Mouse (Mus musculus) embryonic facial prominence, embryonic 12.5 days (tissue): Measurements from ENCODE around the gene Pbx2. TPM values are rescaled to one million over a fixed set of nuclear protein-coding genes. Genes with fewer than 3 reads are reported as not detected.

Experiments
- ATAC-seq: fragments of 200-750 bp; cut with Nextera tagmentation; 2 replicates; pipeline ENCODE4 v1.8.0; 2017; ENCODE audit not compliant: insufficient number of reproducible peaks, insufficient read depth, low FRiP score, low TSS enrichment
- H3K27ac ChIP-seq: fragments of 300-500 bp; sonication (generic); 2 replicates; pipeline ENCODE4 v1.5.1; 2016; ENCODE audit warnings: mild to moderate bottlenecking
- H3K27me3 ChIP-seq: fragments of 300-500 bp; sonication (generic); 2 replicates; pipeline ENCODE4 v1.6.1; 2016; ENCODE audit warnings: mild to moderate bottlenecking, moderate library complexity
- H3K36me3 ChIP-seq: fragments of 300-500 bp; sonication (generic); 2 replicates; pipeline ENCODE4 v1.6.1; 2016; ENCODE audit warnings: mild to moderate bottlenecking
- H3K4me1 ChIP-seq: fragments of 300-500 bp; sonication (generic); 2 replicates; pipeline ENCODE4 v1.6.1; 2016
- H3K4me2 ChIP-seq: fragments of 300-500 bp; sonication (generic); replicated peaks from 2 replicates; pipeline ENCODE4 v1.6.1; 2016; ENCODE audit warnings: mild to moderate bottlenecking, moderate library complexity
- H3K4me3 ChIP-seq: fragments of 300-500 bp; sonication (generic); 2 replicates; pipeline ENCODE4 v1.5.1; 2016; ENCODE audit warnings: mild to moderate bottlenecking
- H3K9ac ChIP-seq: fragments of 300-500 bp; sonication (generic); 2 replicates; pipeline ENCODE4 v1.6.1; 2016; ENCODE audit warnings: mild to moderate bottlenecking, moderate library complexity
- H3K9me3 ChIP-seq: fragments of 300-500 bp; sonication (generic); 2 replicates; pipeline ENCODE4 v1.6.1; 2016; ENCODE audit warnings: mild to moderate bottlenecking, moderate library complexity
- WGBS: fragments of 180-500 bp; shearing (Covaris S2); methylation state at CpG from one replicate; pipeline ENCODE4 v1.1.7; 2016; 5-methylcytosine and 5-hydroxymethylcytosine counted together
- polyA plus RNA-seq: library from polyadenylated mRNA; unstranded; fragments of >200 nt; fragmentation: Nextera tagmentation; extraction: Ambion mirVana; gene quantifications from 2 replicates; pipeline ENCODE4 v1.2.1, GENCODE M21; 2016

Pbx2 gene
- polyA plus RNA-seq, 1 experiment from 2014 or later, result 28.0 TPM

DNA sequence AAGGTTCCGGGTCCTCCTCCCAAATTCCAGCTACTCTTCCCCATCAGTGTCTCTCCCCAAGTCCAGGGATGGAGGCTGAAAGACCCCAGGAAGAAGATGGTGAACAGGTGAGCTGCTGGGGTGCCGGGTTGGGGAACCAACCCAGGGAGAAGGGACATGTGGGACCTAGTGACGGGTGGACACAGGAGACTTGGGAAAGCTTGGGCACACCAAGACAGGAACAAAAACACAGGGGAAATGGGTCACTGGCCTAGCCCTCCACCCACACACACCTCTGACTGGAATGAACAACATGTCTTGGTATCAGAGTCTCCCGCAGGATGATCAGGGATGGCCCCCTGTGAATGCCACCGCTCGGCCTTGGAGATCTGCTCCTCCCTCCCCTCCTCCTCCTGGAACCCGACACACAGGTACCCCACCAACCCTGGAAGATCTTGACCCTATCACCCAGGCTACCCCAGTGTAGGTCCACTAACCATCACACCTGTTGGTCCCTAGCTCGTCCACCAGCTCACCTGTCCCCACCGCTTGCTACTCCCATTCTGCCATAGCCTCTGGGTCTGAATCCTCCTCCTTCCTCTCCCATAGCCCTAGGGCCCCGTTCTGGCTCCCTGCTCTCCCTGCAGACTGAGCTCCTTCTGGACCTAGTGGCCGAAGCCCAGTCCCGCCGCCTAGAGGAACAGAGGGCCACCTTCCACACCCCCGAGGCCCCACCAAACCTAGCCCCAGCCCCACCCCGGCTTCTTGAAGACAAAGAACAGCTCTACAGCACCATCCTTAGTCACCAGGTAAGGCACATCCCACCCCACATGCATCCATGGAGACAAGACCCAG lies 695 bp upstream of the Pbx2 start:
- Histone ChIP-seq H3K9me3 (no peaks in the 10 kb centered on the region), H3K4me2 (peak overlapping the region; percentile 20), H3K4me3 (no peak overlapping the region), H3K36me3 (peaks cover 15% of the 10 kb centered on the region), H3K27me3 (no peaks in the 10 kb centered on the region), H3K4me1 (peaks cover 67% of the 10 kb centered on the region), H3K9ac (peak overlapping the region; percentile 24; the same call in 1 of the 2 replicates), H3K27ac (peak overlapping the region; percentile 99)
- WGBS, result 64% methylated on average over 15 of the region's 15 CpGs
- ATAC-seq, result no peak

DNA sequence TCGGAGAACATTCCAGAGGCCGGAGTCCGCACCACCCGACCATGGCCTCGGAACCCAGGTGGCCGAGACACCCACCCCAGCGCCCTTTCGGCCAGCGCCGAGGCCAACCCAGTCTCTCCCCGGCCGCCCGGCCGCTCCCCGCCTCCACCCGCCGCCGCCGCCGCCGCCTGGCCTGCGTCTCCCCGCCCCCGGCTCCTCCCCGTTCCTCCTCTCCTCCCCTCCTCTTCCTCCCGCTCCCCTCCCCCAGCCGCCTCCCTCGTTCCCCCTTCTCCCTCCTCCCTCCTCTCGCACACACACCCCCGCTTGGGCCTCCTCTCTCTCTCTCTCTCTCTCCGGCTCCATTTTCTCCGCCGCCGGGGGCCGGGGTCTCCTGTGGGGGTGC lies 919 bp downstream of the Pbx2 start:
- no peaks in the 10 kb centered on the region for H3K27me3 ChIP-seq
- peak overlapping the region; percentile 99 for H3K27ac ChIP-seq
- peak overlapping the region; percentile 83 for H3K4me3 ChIP-seq
- peaks cover 27% of the 10 kb centered on the region for H3K36me3 ChIP-seq
- under 1% methylated on average over 31 of the region's 35 CpGs for WGBS
- peaks cover 67% of the 10 kb centered on the region for H3K4me1 ChIP-seq
- H3K4me2 ChIP-seq, result peak overlapping the region; percentile 97
- H3K9ac ChIP-seq, result peak overlapping the region; percentile 99
- no peaks in the 10 kb centered on the region for H3K9me3 ChIP-seq
- no peak for ATAC-seq

GRCm38 (mm10) chr17:34592581-34593549 lies 1.8 kb downstream of the Pbx2 start:
- peak overlapping the region; percentile 99 for H3K27ac ChIP-seq
- H3K27me3 ChIP-seq, result no peaks in the 10 kb centered on the region
- peaks cover 73% of the 10 kb centered on the region for H3K4me1 ChIP-seq
- under 1% methylated on average over 32 of the region's 32 CpGs for WGBS
- H3K9ac ChIP-seq, result peak overlapping the region; percentile 99
- peak overlapping the region; percentile 83 for H3K4me3 ChIP-seq
- peak overlapping the region; percentile 97 for H3K4me2 ChIP-seq
- H3K36me3 ChIP-seq, result peaks cover 27% of the 10 kb centered on the region
- no peaks in the 10 kb centered on the region for H3K9me3 ChIP-seq
- ATAC-seq, result no peak

DNA sequence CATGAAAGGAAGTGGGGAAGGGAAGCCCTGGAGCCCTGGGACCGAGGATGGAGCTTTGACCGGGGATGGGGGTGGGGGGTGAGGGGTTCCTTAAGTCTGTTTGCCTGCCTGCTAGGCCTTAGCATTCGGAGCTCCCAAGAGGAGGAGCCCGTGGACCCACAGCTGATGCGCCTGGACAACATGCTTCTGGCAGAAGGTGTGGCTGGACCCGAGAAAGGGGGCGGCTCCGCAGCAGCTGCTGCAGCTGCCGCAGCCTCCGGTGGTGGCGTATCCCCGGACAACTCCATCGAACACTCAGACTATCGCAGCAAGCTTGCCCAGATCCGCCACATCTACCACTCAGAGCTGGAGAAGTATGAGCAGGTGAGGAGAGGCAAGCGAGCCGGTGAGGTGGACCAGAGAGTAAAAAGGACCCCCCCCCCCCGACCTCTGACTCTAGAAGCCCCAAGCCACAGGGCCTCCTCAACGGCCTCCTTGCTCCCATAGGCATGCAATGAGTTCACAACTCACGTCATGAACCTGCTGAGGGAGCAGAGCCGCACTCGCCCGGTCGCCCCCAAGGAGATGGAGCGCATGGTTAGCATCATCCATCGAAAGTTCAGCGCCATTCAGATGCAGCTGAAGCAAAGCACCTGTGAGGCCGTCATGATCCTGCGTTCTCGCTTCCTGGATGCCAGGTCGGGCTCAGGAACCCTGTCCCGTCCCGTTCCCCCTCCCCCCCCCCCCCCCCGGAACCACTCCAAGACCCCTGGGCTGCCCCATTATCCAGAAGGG lies 2.9 kb downstream of the Pbx2 start:
- H3K9me3 ChIP-seq, result no peaks in the 10 kb centered on the region
- WGBS, result 41% methylated on average over 34 of the region's 34 CpGs
- H3K36me3 ChIP-seq, result peaks cover 27% of the 10 kb centered on the region
- H3K9ac ChIP-seq, result peak overlapping the region; percentile 99
- H3K4me2 ChIP-seq, result peak overlapping the region; percentile 97
- no peaks in the 10 kb centered on the region for H3K27me3 ChIP-seq
- peak overlapping the region; percentile 83 for H3K4me3 ChIP-seq
- peak overlapping the region; percentile 99 for H3K27ac ChIP-seq
- peaks cover 72% of the 10 kb centered on the region for H3K4me1 ChIP-seq
- ATAC-seq, result no peak

- 76% methylated on average over 8 of the region's 8 CpGs for WGBS
These were observed 5.0 kb downstream of the Pbx2 start for GRCm38 (mm10) chr17:34596098-34596497.

GRCm38 (mm10) chr17:34597566-34598095 lies 6.6 kb downstream of the Pbx2 start, which contains the start of gene Ager:
TSS of gene Ager (plus strand) at chr17:34597862.
- Histone ChIP-seq H3K36me3 (peaks cover 44% of the 10 kb centered on the region), H3K4me2 (no peak within 1 kb of the TSS), H3K4me3 (0 out of 2 replicates have a peak within 1 kb of the TSS, but pooled peaks have one; percentile 2), H3K9me3 (no peaks in the 10 kb centered on the region), H3K4me1 (peaks cover 52% of the 10 kb centered on the region), H3K27me3 (no peaks in the 10 kb centered on the region), H3K9ac (no peak within 1 kb of the TSS), H3K27ac (0 out of 2 replicates have a peak within 1 kb of the TSS, but pooled peaks have one; percentile 54)
- 21% methylated on average over 6 of the region's 6 CpGs for WGBS
- ATAC-seq, result no peak

More at GRCm38 (mm10) chr17:34596098-34596497, 5.0 kb downstream of the Pbx2 start:
- no peaks in the 10 kb centered on the region for H3K9me3 ChIP-seq
- peaks cover 50% of the 10 kb centered on the region for H3K4me1 ChIP-seq
- H3K9ac ChIP-seq, result no peak overlapping the region
- H3K27ac ChIP-seq, result no peak overlapping the region
- H3K36me3 ChIP-seq, result peaks cover 35% of the 10 kb centered on the region
- H3K27me3 ChIP-seq, result no peaks in the 10 kb centered on the region
- ATAC-seq, result no peak
- H3K4me3 ChIP-seq, result no peak overlapping the region
- no peak overlapping the region for H3K4me2 ChIP-seq

DNA sequence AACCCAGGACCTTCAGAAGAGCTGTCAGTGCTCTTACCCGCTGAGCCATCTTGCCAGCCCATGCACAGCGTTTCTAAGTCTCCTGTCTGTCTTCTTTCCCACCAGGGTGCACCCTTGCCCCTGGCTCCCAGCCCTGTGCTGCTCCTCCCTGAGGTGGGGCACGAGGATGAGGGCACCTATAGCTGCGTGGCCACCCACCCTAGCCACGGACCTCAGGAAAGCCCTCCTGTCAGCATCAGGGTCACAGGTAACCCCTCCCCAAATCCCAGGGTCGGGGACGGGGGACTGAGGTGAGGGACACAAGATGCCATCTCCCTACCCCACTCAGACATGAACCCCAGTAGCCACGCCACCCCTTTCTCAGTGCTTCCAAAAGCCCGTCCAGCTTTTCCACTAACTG lies 8.8 kb downstream of the Pbx2 start:
- H3K27me3 ChIP-seq, result no peaks in the 10 kb centered on the region
- ATAC-seq, result no peak
- no peak overlapping the region for H3K4me3 ChIP-seq
- peaks cover 34% of the 10 kb centered on the region for H3K36me3 ChIP-seq
- H3K4me2 ChIP-seq, result no peak overlapping the region
- H3K9me3 ChIP-seq, result no peaks in the 10 kb centered on the region
- H3K27ac ChIP-seq, result no peak overlapping the region
- no peak overlapping the region for H3K9ac ChIP-seq
- H3K4me1 ChIP-seq, result peaks cover 44% of the 10 kb centered on the region
- WGBS, result 77% methylated on average over 9 of the region's 9 CpGs

GRCm38 (mm10) chr17:34601796-34602195 lies 10.7 kb downstream of the Pbx2 start:
- no peaks in the 10 kb centered on the region for H3K27me3 ChIP-seq
- H3K9ac ChIP-seq, result 0 out of 2 replicates have a peak overlapping the region, but pooled peaks have one; percentile 19
- no peak overlapping the region for H3K27ac ChIP-seq
- H3K9me3 ChIP-seq, result no peaks in the 10 kb centered on the region
- no peak overlapping the region for H3K4me2 ChIP-seq
- H3K36me3 ChIP-seq, result peaks cover 16% of the 10 kb centered on the region
- H3K4me3 ChIP-seq, result no peak overlapping the region
- H3K4me1 ChIP-seq, result peaks cover 42% of the 10 kb centered on the region
- no peak for ATAC-seq
- WGBS, result 88% methylated on average over 12 of the region's 12 CpGs

DNA sequence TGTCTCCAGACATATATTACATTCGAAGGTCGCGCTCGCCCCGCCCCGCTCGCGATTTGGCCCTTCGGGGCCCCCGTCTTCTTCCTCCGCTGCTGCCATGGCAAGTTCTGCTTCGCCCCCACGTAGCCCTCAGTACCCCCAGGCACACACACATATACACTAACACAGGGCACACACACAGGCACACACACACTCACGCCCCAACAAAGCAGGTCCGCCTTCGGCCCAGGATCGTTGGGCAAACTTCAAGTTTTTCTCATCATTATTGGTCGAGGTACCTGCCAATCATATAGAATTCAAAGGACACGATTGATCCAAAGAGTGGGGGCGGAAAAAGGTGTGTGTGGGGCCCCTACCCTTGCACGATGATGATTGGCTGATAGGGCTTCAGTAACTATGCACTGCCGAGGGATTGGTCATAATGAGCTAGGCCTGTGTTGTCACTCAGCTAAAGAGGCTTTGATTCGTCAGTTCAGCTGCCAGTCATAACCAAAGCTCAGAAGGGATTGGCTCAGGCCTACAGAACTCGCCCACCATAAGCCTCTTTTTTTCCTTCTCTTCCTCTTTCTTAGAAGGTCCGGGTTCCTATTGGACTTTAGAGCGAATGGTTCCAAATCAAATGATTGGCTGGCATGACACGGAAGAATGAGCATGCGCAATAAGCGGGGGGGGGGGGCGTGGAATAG lies 12.5 kb downstream of the Pbx2 start, which contains the start of gene Rnf5:
Gene Rnf5, minus strand, starts transcription at position 316 of the 686 bp plus-strand sequence.
- Histone ChIP-seq H3K4me2 (peak within 1 kb of the TSS; percentile 91), H3K9me3 (no peaks in the 10 kb centered on the region), H3K4me3 (peak within 1 kb of the TSS; percentile 97), H3K9ac (peak within 1 kb of the TSS; percentile 97), H3K27me3 (no peaks in the 10 kb centered on the region), H3K36me3 (peaks cover 23% of the 10 kb centered on the region), H3K27ac (peak within 1 kb of the TSS; percentile 91), H3K4me1 (peaks cover 40% of the 10 kb centered on the region)
- 2% methylated on average over 30 of the region's 30 CpGs for WGBS
- ATAC-seq, result peak; percentile 95

- H3K27ac ChIP-seq, result peak within 1 kb of the TSS; percentile 91
- peak within 1 kb of the TSS; percentile 97 for H3K9ac ChIP-seq
- peak; percentile 80 for ATAC-seq
- peaks cover 41% of the 10 kb centered on the region for H3K4me1 ChIP-seq
- H3K9me3 ChIP-seq, result no peaks in the 10 kb centered on the region
- peak within 1 kb of the TSS; percentile 97 for H3K4me3 ChIP-seq
- H3K36me3 ChIP-seq, result peaks cover 23% of the 10 kb centered on the region
- H3K4me2 ChIP-seq, result peak within 1 kb of the TSS; percentile 91
- under 1% methylated on average over 34 of the region's 35 CpGs for WGBS
- H3K27me3 ChIP-seq, result no peaks in the 10 kb centered on the region
These were observed 13.0 kb downstream of the Pbx2 start, which contains the start of gene Agpat1 for GRCm38 (mm10) chr17:34604061-34604508. TSS of gene Agpat1 (plus strand) at chr17:34604262.
